Mouse (Mus musculus) hindbrain, embryonic 16.5 days (tissue): ENCODE results near the gene St14. TPM values are rescaled to one million over a fixed set of nuclear protein-coding genes. Genes with fewer than 3 reads are reported as not detected.
"Not testable (repeated sequence)": the region's sequence is repeated elsewhere in the genome, so short reads cannot be mapped to it uniquely, and the experiment has no call there.

Experiments used
- ATAC-seq: fragments of 200-750 bp; cut with Nextera tagmentation; 2 replicates; pipeline ENCODE4 v1.8.0; 2017; ENCODE audit warnings: moderate TSS enrichment, moderate library complexity
- H3K27ac ChIP-seq: fragments of 300-500 bp; sonication (generic); 2 replicates; pipeline ENCODE4 v1.5.1; 2014; ENCODE audit warnings: low read depth, mild to moderate bottlenecking, control low read depth, low read length, moderate library complexity
- H3K27me3 ChIP-seq: fragments of 300-500 bp; sonication (generic); replicated peaks from 2 replicates; pipeline ENCODE4 v1.6.1; 2014; ENCODE audit warnings: low read length; ENCODE audit not compliant: control insufficient read depth, insufficient read depth
- H3K36me3 ChIP-seq: fragments of 300-500 bp; sonication (generic); 2 replicates; pipeline ENCODE4 v1.6.1; 2014; ENCODE audit warnings: mild to moderate bottlenecking, low read length, moderate library complexity, mixed read lengths; ENCODE audit not compliant: control insufficient read depth, insufficient read depth
- H3K4me1 ChIP-seq: fragments of 300-500 bp; sonication (generic); 2 replicates; pipeline ENCODE4 v1.6.1; 2014; ENCODE audit warnings: low read depth, low read length; ENCODE audit not compliant: control insufficient read depth, insufficient read depth
- H3K4me2 ChIP-seq: fragments of 300-500 bp; sonication (generic); 2 replicates; pipeline ENCODE4 v1.6.1; 2014; ENCODE audit warnings: mild to moderate bottlenecking, low read length, control low read depth, moderate library complexity
- H3K4me3 ChIP-seq: fragments of 300-500 bp; sonication (generic); 2 replicates; pipeline ENCODE4 v1.5.1; 2014; ENCODE audit warnings: mild to moderate bottlenecking, low read length, control low read depth, moderate library complexity
- H3K9ac ChIP-seq: fragments of 300-500 bp; sonication (generic); 2 replicates; pipeline ENCODE4 v1.6.1; 2014; ENCODE audit warnings: low read depth, mild to moderate bottlenecking, control low read depth, low read length, moderate library complexity
- H3K9me3 ChIP-seq: fragments of 300-500 bp; sonication (generic); 2 replicates; pipeline ENCODE4 v1.6.1; 2014; ENCODE audit warnings: mild to moderate bottlenecking, low read length, moderate library complexity; ENCODE audit not compliant: control insufficient read depth
- WGBS: fragments of 180-500 bp; shearing (Covaris S2); extraction: QIAGEN DNeasy Blood & Tissue Kit; methylation state at CpG from one replicate; pipeline ENCODE4 v1.1.7; 2014; 5-methylcytosine and 5-hydroxymethylcytosine counted together
- polyA plus RNA-seq: library from polyadenylated mRNA; unstranded; fragments of >200 nt; fragmentation: Nextera tagmentation; extraction: Ambion mirVana; gene quantifications from 2 replicates; pipeline ENCODE4 v1.2.1, GENCODE M21; 2015

St14 gene
- polyA plus RNA-seq, 1 experiment from 2014 or later = 0.93 TPM

DNA sequence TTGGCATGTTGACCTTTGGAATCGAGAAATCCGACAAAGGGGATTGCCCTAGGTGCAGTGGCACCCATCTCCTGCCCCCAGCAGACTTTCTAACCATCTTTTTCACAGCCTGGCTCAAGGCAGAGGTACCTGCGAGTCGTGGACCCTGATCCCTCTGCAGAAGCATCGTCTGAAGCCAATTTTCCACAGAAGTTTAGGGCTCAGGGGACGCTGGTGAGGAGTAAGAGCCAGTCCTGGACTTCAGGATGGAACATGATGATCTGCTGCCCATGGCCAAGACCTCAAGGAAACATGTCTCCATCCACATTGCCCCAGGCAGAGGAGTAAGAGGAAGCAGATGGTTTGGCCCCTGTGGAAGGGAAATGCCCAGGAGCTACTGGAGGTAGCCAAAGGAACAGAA lies 48.9 kb downstream of the St14 start:
- Histone ChIP-seq H3K4me2 (no peak overlapping the region), H3K27me3 (no peaks in the 10 kb centered on the region), H3K27ac (no peak overlapping the region), H3K4me3 (no peak overlapping the region), H3K4me1 (no peaks in the 10 kb centered on the region), H3K36me3 (no peaks in the 10 kb centered on the region), H3K9me3 (no peaks in the 10 kb centered on the region), H3K9ac (no peak overlapping the region)
- ATAC-seq = no peak
- WGBS = 71% methylated on average over 6 of the region's 6 CpGs

DNA sequence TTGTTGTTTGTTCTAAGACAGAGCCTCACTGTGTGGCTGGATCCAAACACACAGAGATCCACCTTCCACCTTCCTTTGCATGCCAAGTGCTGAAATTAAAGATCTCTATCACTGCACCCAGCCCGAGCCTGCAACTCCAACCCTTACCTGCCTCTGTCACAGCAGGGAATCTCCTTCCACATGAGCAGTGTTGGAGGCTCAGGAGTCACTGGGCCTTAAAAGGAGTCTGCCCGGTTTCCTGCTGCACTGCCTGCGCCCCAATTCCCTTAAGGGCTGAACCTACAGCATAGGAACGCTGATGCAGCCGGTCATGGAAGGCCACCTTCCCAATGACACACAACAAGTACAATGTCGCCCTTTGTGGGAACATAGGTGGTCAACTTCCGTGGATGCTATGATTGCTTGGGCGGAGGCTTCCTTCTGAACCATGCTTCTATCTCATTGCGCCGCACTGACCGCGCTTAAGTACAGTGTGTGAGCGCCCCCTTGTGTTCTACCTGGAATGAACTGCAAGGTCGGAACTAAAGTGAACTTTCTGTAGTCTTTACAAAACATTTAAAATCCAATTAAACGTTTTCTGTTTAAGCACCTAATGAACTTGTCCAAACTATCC lies 49.5 kb downstream of the St14 start:
- H3K4me3 ChIP-seq = peak overlapping the region; percentile 21
- ATAC-seq = peak; percentile 69
- H3K9ac ChIP-seq = peak overlapping the region; percentile 8
- H3K36me3 ChIP-seq = no peaks in the 10 kb centered on the region
- no peaks in the 10 kb centered on the region for H3K9me3 ChIP-seq
- H3K4me1 ChIP-seq = no peaks in the 10 kb centered on the region
- peak overlapping the region; percentile 45 for H3K4me2 ChIP-seq
- H3K27me3 ChIP-seq = no peaks in the 10 kb centered on the region
- H3K27ac ChIP-seq = no peak overlapping the region
- 5% methylated on average over 15 of the region's 15 CpGs for WGBS

DNA sequence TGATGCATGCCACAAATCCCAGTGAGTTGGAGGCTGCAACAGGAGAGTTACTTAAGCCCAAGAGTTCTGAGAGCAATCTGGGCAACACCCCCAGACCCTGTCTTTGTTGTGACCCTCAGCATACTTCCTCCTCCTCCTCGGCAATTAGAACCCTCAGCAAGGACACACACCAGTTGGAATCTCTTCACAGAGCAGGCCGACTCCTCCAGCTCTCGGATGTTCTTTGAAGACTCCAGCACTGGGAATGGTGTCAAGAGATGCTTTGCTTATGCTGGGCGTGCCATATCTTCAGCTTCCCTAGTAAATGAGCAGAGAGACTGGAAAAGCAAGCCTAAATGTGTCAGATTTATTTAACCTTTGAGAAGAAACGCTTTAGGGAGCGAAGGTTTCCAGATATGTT lies 50.9 kb downstream of the St14 start:
- no peak overlapping the region for H3K4me3 ChIP-seq
- H3K4me1 ChIP-seq = no peaks in the 10 kb centered on the region
- no peaks in the 10 kb centered on the region for H3K9me3 ChIP-seq
- H3K27ac ChIP-seq = no peak overlapping the region
- H3K9ac ChIP-seq = no peak overlapping the region
- no peaks in the 10 kb centered on the region for H3K27me3 ChIP-seq
- H3K4me2 ChIP-seq = no peak overlapping the region
- no peak for ATAC-seq
- WGBS = 79% methylated on average over 6 of the region's 6 CpGs
- H3K36me3 ChIP-seq = no peaks in the 10 kb centered on the region

DNA sequence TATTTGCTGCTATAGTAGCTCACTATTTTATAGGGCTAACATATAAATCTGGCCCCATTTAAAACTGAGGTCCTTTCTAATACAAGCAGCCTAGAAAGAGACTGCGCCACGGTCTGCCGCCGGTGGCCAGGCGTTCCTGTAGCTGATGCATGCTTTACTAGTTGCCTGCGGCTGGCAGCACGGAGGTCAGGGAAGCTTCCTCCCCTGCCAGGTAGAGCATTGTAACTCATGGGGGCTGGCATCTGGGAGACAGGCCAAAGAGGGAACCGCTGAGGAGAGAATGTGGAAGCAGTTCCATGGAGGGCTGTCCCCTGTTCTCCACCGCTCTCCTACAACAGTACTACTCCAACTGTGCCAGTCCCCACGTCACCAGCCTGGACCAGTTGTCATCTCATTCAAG lies 56.8 kb downstream of the St14 start:
- H3K9ac ChIP-seq = no peak overlapping the region
- H3K4me3 ChIP-seq = no peak overlapping the region
- H3K4me2 ChIP-seq = no peak overlapping the region
- no peaks in the 10 kb centered on the region for H3K9me3 ChIP-seq
- H3K27ac ChIP-seq = no peak overlapping the region
- H3K27me3 ChIP-seq = no peaks in the 10 kb centered on the region
- H3K4me1 ChIP-seq = no peaks in the 10 kb centered on the region
- WGBS = 84% methylated on average over 10 of the region's 10 CpGs
- no peaks in the 10 kb centered on the region for H3K36me3 ChIP-seq
- no peak for ATAC-seq

DNA sequence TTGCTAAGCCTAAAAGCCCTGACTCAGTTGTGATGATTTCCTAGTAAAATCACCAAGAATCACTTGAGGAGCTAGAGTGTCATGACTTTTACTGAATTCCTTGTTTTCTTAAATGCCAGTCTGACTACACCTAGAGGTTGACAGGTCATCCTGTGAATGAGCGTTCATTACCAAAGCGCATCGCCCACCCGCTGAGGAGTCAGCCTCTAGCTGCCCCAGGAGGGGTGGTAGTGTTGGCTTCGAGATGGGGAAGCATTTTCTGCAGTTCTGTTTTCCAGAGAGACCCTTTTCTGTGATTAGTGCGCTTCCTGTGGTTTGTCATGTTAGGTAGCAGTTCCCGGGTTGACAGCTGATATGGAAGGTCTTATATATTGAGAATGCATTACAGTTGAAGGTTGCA lies 57.9 kb downstream of the St14 start:
- H3K4me3 ChIP-seq = no peak overlapping the region
- H3K4me1 ChIP-seq = no peaks in the 10 kb centered on the region
- H3K27ac ChIP-seq = no peak overlapping the region
- H3K9me3 ChIP-seq = no peaks in the 10 kb centered on the region
- 0 out of 2 replicates have a peak, but pooled peaks cover 2% of the 10 kb centered on the region for H3K36me3 ChIP-seq
- ATAC-seq = no peak
- WGBS = 80% methylated on average over 7 of the region's 7 CpGs
- H3K27me3 ChIP-seq = no peaks in the 10 kb centered on the region
- no peak overlapping the region for H3K4me2 ChIP-seq
- H3K9ac ChIP-seq = no peak overlapping the region

DNA sequence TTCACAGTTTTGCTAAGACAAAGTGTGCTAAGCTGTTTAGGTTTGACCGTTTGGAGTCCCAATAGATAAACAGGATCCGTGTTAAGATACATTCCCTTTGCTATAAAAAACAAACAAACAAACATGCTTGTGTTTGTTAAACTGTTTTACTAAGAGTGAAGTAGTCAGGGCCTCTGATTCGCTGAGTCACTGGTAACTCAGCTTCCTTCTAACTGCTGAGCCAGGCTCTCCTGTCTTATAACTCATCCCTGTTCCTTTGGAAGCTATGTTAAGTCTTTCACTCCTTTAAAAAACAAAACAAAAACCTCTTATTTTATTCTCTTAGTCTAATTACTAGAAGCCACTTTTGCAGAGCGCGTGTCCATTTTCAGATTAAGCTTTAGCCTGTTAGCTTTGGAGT lies 59.4 kb downstream of the St14 start:
- 90% methylated on average over 5 of the region's 5 CpGs for WGBS

DNA sequence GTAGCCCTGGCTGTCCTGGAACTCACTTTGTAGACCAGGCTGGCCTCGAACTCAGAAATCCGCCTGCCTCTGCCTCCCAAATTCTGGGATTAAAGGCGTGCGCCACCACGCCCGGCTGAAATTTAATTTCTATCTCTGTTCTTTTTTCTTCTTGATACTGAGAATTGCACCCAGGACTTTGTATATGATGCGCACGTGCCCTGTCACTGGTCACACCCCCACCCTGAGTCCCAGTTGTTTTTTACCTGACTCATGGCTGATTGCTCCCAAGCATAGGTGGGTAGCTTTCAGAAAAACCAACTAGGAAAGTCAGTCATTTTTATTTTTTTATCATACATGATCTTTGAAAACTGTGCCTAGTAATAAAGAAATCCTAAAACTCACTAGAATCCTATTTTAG lies 60.9 kb downstream of the St14 start:
- WGBS = 95% methylated on average over 8 of the region's 8 CpGs
- Histone ChIP-seq H3K4me3 (no peak overlapping the region), H3K9me3 (no peaks in the 10 kb centered on the region), H3K27ac (no peak overlapping the region), H3K4me1 (no peaks in the 10 kb centered on the region), H3K27me3 (no peaks in the 10 kb centered on the region), H3K9ac (no peak overlapping the region), H3K36me3 (peaks cover 7% of the 10 kb centered on the region), H3K4me2 (no peak overlapping the region)
- no peak for ATAC-seq

More for the DNA sequence above, 59.4 kb downstream of the St14 start:
- H3K9ac ChIP-seq = no peak overlapping the region
- H3K4me1 ChIP-seq = no peaks in the 10 kb centered on the region
- no peaks in the 10 kb centered on the region for H3K27me3 ChIP-seq
- H3K4me3 ChIP-seq = no peak overlapping the region
- ATAC-seq = no peak
- H3K27ac ChIP-seq = no peak overlapping the region
- H3K4me2 ChIP-seq = no peak overlapping the region
- H3K9me3 ChIP-seq = no peaks in the 10 kb centered on the region
- 0 out of 2 replicates have a peak, but pooled peaks cover 2% of the 10 kb centered on the region for H3K36me3 ChIP-seq

DNA sequence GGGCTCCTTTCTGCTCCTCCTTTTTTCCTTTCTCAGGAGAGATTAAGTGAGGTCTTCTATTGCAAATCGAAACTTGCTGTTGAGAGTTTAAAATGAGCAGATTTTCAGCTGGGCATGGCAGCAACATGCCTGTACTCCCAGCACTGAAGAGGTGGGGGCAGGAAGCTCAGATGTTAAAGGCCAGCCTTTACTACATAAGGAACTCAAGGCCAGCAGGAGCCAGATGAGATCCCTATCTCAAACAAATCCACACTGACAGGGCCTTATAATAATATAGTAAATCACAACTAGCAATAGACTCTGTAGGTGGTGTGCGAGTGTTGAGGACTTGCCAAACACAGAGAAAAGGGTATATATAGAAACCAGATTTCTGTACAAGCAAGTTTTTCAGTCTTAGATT lies 72.9 kb downstream of the St14 start:
- 89% methylated on average over 2 of the region's 2 CpGs for WGBS
- Histone ChIP-seq H3K27me3 (no peaks in the 10 kb centered on the region), H3K27ac (no peak overlapping the region), H3K4me3 (no peak overlapping the region), H3K9ac (no peak overlapping the region), H3K4me2 (no peak overlapping the region), H3K4me1 (no peaks in the 10 kb centered on the region), H3K9me3 (no peaks in the 10 kb centered on the region), H3K36me3 (peaks cover 10% of the 10 kb centered on the region)
- ATAC-seq = no peak

DNA sequence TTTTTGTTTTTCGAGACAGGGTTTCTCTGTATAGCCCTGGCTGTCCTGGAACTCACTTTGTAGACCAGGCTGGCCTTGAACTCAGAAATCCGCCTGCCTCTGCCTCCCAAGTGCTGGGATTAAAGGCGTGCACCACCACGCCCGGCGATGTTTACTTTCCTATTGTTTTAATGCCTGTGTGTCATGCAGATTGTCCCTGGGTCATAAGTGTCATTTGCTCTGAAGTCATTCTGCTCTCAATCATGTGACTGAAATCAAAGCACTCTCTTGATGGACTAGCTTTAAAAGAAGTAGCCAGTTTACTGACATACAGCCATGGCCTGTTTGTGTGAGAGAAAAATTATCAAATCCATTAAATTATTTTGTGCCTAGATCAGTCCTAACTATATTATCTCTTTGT lies 80.1 kb downstream of the St14 start:
- not testable (repeated sequence) for H3K36me3 ChIP-seq, H3K9ac ChIP-seq, H3K27ac ChIP-seq, H3K4me3 ChIP-seq, H3K9me3 ChIP-seq, H3K27me3 ChIP-seq, H3K4me1 ChIP-seq, H3K4me2 ChIP-seq, ATAC-seq
- 93% methylated on average over 6 of the region's 6 CpGs for WGBS

DNA sequence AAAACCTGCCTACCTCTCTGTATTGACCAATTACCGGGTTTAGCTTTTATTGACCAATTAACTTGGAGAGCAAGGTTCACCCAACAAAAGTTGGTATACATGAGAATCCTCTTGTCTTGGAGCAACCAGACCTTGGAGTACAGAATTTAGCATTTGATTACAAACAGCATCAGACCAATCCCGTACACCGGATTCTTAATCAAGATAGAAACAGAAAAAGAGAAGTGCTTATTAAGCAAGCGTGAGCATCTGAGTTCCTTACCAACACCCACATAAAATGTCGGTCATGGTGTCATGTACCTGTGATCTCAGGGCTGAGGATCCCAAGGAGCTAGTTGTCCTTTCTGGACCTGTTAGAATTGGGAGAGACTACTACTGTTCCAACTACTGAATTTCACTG lies 81.4 kb downstream of the St14 start:
- no peaks in the 10 kb centered on the region for H3K4me1 ChIP-seq
- H3K4me3 ChIP-seq = no peak overlapping the region
- no peaks in the 10 kb centered on the region for H3K36me3 ChIP-seq
- no peak for ATAC-seq
- no peaks in the 10 kb centered on the region for H3K27me3 ChIP-seq
- 97% methylated on average over 5 of the region's 5 CpGs for WGBS
- no peak overlapping the region for H3K9ac ChIP-seq
- H3K27ac ChIP-seq = no peak overlapping the region
- H3K4me2 ChIP-seq = no peak overlapping the region
- H3K9me3 ChIP-seq = no peaks in the 10 kb centered on the region
